Mouse (Mus musculus) intestine, embryonic 16.5 days (tissue): ENCODE measurements around the gene Sstr3. TPM values are rescaled to one million over a fixed set of nuclear protein-coding genes. Genes with fewer than 3 reads are reported as not detected.

Experiments
- ATAC-seq: fragments of 200-750 bp; cut with Nextera tagmentation; 2 replicates; pipeline ENCODE4 v1.8.0; 2017; ENCODE audit warnings: moderate TSS enrichment, moderate library complexity
- H3K27ac ChIP-seq: fragments of 300-500 bp; sonication (generic); 2 replicates; pipeline ENCODE4 v1.5.1; 2014; ENCODE audit warnings: mild to moderate bottlenecking, low read length
- H3K27me3 ChIP-seq: fragments of 300-500 bp; sonication (generic); replicated peaks from 2 replicates; pipeline ENCODE4 v1.6.1; 2014; ENCODE audit warnings: low read length, control low read depth, mixed read lengths; ENCODE audit not compliant: control insufficient read depth, insufficient read depth
- H3K36me3 ChIP-seq: fragments of 300-500 bp; sonication (generic); 2 replicates; pipeline ENCODE4 v1.6.1; 2014; ENCODE audit warnings: low read length, control low read depth; ENCODE audit not compliant: control insufficient read depth, insufficient read depth
- H3K4me1 ChIP-seq: fragments of 300-500 bp; sonication (generic); 2 replicates; pipeline ENCODE4 v1.6.1; 2014; ENCODE audit warnings: low read length, control low read depth, mixed read lengths; ENCODE audit not compliant: control insufficient read depth, insufficient read depth
- H3K4me2 ChIP-seq: fragments of 300-500 bp; sonication (generic); 2 replicates; pipeline ENCODE4 v1.6.1; 2014; ENCODE audit warnings: low read depth, low read length, control low read depth
- H3K4me3 ChIP-seq: fragments of 300-500 bp; sonication (generic); 2 replicates; pipeline ENCODE4 v1.5.1; 2014; ENCODE audit warnings: mild to moderate bottlenecking, low read length
- H3K9ac ChIP-seq: fragments of 300-500 bp; sonication (generic); 2 replicates; pipeline ENCODE4 v1.6.1; 2014; ENCODE audit warnings: low read depth, low read length
- H3K9me3 ChIP-seq: fragments of 300-500 bp; sonication (generic); 2 replicates; pipeline ENCODE4 v1.6.1; 2016; ENCODE audit warnings: low read length, control low read depth; ENCODE audit not compliant: control insufficient read depth
- WGBS: fragments of 180-500 bp; shearing (Covaris S2); extraction: QIAGEN DNeasy Blood & Tissue Kit; methylation state at CpG from one replicate; pipeline ENCODE4 v1.1.7; 2014; 5-methylcytosine and 5-hydroxymethylcytosine counted together
- polyA plus RNA-seq: library from polyadenylated mRNA; unstranded; fragments of >200 nt; fragmentation: Nextera tagmentation; extraction: Ambion mirVana; gene quantifications from 2 replicates; pipeline ENCODE4 v1.2.1, GENCODE M21; 2015

The Sstr3 gene
- 0.23 and 0.24 TPM in 2 replicates for polyA plus RNA-seq

DNA sequence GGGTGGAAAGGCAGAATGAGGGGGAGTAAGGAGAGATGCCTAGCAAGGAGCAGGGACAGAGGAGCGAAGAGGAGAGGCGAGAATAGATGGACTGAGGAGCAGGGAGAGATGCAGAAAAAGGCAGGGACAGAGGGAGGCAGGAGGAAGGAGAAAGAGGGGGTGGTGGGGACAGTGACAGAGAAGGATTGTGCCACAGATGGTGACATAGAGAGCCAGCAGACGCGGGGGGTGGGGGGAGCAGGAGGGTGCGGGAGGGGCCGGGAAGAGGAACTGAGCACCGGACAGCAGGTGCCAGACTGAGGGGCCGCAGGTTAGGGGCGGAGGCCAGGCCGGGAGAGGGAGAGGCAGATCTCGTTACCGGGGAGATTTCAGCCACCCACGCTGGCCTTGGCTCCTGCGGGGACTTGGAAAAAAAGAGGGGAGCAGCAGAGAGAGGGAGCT lies at the start of gene Sstr3:
Gene Sstr3 (minus strand): TSS at position 125 of the 441 bp plus-strand sequence.
- no peak for ATAC-seq
- H3K4me2 ChIP-seq, result no peak within 1 kb of the TSS
- H3K27ac ChIP-seq, result no peak within 1 kb of the TSS
- H3K27me3 ChIP-seq, result no peaks in the 10 kb centered on the region; the same call in 1 of the 2 replicates
- no peaks in the 10 kb centered on the region for H3K36me3 ChIP-seq
- no peaks in the 10 kb centered on the region for H3K9me3 ChIP-seq
- no peak within 1 kb of the TSS for H3K9ac ChIP-seq
- H3K4me1 ChIP-seq, result peaks cover 15% of the 10 kb centered on the region
- no peak within 1 kb of the TSS for H3K4me3 ChIP-seq
- WGBS, result 8% methylated on average over 14 of the region's 14 CpGs

GRCm38 (mm10) chr15:78593896-78594425 lies 49.5 kb upstream of the Sstr3 start:
- no peaks in the 10 kb centered on the region for H3K4me1 ChIP-seq
- H3K4me2 ChIP-seq, result no peak overlapping the region
- ATAC-seq, result no peak
- no peak overlapping the region for H3K9ac ChIP-seq
- no peak overlapping the region for H3K4me3 ChIP-seq
- no peak overlapping the region for H3K27ac ChIP-seq
- H3K36me3 ChIP-seq, result no peaks in the 10 kb centered on the region
- no peaks in the 10 kb centered on the region for H3K9me3 ChIP-seq
- WGBS, result 83% methylated on average over 7 of the region's 7 CpGs
- H3K27me3 ChIP-seq, result no peaks in the 10 kb centered on the region

DNA sequence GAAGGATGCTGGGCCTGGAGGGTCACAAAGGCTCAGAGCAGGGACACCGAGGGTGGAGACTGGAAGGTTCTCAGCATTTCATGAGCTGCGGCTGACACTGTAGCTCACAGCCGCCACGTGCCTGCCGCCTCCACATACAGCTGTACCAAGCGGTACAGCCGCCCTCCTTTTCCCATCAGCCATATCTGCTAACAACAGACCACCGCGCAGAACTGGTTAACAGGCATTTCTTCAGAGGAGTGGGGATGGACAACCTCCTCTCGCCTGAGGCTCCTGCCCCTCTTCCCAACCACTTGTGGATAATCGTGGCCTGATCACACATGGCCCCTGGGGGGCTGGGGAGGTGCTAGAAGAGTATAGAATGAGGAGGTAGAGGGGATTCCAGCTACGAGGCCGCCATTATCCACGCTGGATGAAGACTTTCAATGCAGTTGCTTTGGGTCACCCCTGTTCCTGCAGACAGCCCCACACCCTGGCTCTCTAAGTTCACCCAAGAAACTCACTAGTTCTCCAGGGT lies 48.0 kb upstream of the Sstr3 start:
- ATAC-seq, result no peak
- H3K9ac ChIP-seq, result no peak overlapping the region
- no peak overlapping the region for H3K27ac ChIP-seq
- no peaks in the 10 kb centered on the region for H3K4me1 ChIP-seq
- H3K9me3 ChIP-seq, result no peaks in the 10 kb centered on the region
- H3K4me3 ChIP-seq, result no peak overlapping the region
- H3K27me3 ChIP-seq, result no peaks in the 10 kb centered on the region
- H3K4me2 ChIP-seq, result no peak overlapping the region
- 79% methylated on average over 14 of the region's 14 CpGs for WGBS
- no peaks in the 10 kb centered on the region for H3K36me3 ChIP-seq

GRCm38 (mm10) chr15:78591680-78592451 lies 47.4 kb upstream of the Sstr3 start:
- Histone ChIP-seq H3K4me1 (no peaks in the 10 kb centered on the region), H3K9ac (no peak overlapping the region), H3K9me3 (no peaks in the 10 kb centered on the region), H3K27me3 (no peaks in the 10 kb centered on the region), H3K27ac (no peak overlapping the region), H3K36me3 (no peaks in the 10 kb centered on the region), H3K4me2 (no peak overlapping the region), H3K4me3 (no peak overlapping the region)
- 59% methylated on average over 15 of the region's 15 CpGs for WGBS
- no peak for ATAC-seq

DNA sequence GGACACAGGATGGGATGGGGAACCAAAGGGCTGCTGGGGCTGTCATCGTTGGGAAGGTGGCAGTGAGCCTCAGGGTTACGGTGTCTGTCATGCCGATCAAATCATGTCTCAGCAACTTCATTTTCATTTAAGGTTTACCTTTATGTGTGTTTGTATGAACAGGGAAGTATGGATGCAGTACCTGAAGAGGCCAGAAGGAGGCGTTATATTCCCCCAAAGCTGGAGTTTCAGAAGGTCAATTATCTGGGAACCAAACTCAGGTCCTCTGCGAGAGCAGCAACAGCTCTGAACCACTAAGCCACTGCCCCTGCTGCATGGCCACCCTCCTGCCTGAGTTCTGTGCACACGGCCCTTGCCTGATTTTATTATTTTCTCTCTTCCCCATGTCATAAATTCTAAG lies 46.3 kb upstream of the Sstr3 start:
- H3K27ac ChIP-seq, result no peak overlapping the region
- no peak overlapping the region for H3K4me2 ChIP-seq
- no peaks in the 10 kb centered on the region for H3K27me3 ChIP-seq
- ATAC-seq, result no peak
- 72% methylated on average over 6 of the region's 6 CpGs for WGBS
- no peak overlapping the region for H3K9ac ChIP-seq
- no peaks in the 10 kb centered on the region for H3K4me1 ChIP-seq
- no peaks in the 10 kb centered on the region for H3K9me3 ChIP-seq
- no peaks in the 10 kb centered on the region for H3K36me3 ChIP-seq
- H3K4me3 ChIP-seq, result no peak overlapping the region

DNA sequence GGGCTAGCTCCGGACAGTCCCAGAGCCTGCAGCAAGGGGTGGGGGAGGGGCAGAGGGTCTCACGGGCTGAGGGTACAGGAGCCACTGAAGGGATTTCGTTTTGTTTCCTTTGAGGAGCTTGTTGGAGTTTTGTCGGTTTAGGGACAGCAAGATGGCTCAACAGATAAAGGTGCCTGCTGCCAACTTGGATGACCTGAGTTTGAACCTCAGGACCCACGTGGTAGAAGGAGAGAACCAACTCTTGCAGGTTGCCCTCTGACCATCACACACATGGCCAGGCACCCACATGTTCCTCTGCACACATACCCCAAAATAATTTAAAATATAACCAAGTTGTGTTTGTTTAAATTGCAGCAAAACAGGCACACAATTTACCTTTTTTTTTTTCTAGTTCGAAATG lies 45.5 kb upstream of the Sstr3 start:
- 77% methylated on average over 6 of the region's 6 CpGs for WGBS
- ATAC-seq, result no peak

DNA sequence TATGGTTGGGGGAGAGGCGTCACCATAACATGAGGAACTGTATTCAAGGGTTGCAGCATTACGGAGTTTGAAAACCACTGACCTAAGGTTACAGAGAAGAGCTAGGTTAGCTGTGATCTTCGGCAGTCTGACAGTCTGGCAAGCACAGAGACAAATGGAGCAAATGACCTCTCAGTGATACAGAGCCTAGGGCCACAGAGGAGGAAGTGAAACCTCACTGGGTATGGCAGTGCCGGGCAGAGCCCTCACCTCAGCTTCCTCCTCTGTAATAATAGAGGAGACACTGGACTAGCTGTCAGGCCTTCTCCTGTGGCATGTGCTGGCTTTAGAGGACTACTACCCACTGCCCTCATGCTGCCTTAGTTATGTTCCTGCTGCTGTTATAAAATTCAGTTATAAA lies 44.4 kb upstream of the Sstr3 start:
- H3K4me1 ChIP-seq, result no peaks in the 10 kb centered on the region
- no peak overlapping the region for H3K4me2 ChIP-seq
- no peak overlapping the region for H3K27ac ChIP-seq
- no peak for ATAC-seq
- WGBS, result 75% methylated on average over 4 of the region's 4 CpGs
- H3K4me3 ChIP-seq, result no peak overlapping the region
- H3K9ac ChIP-seq, result no peak overlapping the region
- H3K9me3 ChIP-seq, result no peaks in the 10 kb centered on the region
- H3K36me3 ChIP-seq, result no peaks in the 10 kb centered on the region
- H3K27me3 ChIP-seq, result no peaks in the 10 kb centered on the region

More for the DNA sequence above, 45.5 kb upstream of the Sstr3 start:
- no peak overlapping the region for H3K4me2 ChIP-seq
- no peaks in the 10 kb centered on the region for H3K27me3 ChIP-seq
- H3K9me3 ChIP-seq, result no peaks in the 10 kb centered on the region
- no peak overlapping the region for H3K4me3 ChIP-seq
- H3K4me1 ChIP-seq, result no peaks in the 10 kb centered on the region
- no peak overlapping the region for H3K27ac ChIP-seq
- no peak overlapping the region for H3K9ac ChIP-seq
- no peaks in the 10 kb centered on the region for H3K36me3 ChIP-seq

GRCm38 (mm10) chr15:78588049-78588448 lies 43.6 kb upstream of the Sstr3 start:
- Histone ChIP-seq H3K36me3 (no peaks in the 10 kb centered on the region), H3K9ac (no peak overlapping the region), H3K27ac (no peak overlapping the region), H3K4me2 (no peak overlapping the region), H3K4me1 (no peaks in the 10 kb centered on the region), H3K9me3 (no peaks in the 10 kb centered on the region), H3K4me3 (no peak overlapping the region), H3K27me3 (no peaks in the 10 kb centered on the region)
- 77% methylated on average over 4 of the region's 4 CpGs for WGBS
- no peak for ATAC-seq

DNA sequence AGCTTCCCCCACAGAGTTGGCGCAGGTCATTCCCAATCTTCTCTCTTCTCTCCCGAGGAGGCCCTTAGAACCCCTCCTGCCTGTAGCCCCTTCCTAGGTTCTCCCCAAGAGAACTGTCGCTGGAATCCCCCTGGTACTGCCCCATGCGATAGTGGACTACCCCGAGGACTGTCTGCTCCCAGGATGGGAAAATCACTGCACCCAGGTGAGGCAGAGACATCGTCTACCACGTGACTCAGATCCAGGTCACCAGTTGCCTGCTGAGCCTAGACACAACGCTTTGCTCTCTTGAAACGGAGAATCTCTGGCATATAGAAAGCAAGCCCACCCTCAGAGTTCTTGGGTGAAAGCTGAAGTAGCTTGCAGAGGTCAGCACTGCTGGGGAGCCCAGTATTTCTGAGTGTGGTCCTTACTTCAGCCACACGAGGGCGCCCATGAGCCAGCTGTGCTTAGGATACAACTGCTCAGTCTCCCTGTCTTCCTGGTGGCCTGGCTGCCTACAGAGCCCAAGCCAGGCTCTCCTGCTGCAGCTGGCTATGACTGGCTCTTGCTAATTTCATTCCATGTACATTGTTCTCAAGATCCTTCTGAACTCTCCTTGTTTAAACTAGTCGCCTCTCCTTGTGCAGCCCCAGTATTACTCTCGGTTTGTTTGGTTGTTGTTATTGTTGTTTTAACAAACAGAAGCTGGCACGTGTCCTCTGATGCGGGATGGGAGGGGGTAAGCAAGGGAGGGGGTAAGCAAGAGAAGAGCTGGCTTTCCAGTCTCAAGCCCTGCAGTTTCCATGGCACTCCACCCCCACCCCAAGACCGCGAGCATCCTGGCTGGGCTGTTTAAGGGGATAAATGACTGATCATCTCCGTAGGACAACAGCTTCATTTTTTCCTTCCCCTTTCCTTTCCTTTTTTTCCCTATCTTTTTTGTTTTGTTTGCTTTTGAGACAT lies 42.8 kb upstream of the Sstr3 start:
- Histone ChIP-seq H3K36me3 (no peaks in the 10 kb centered on the region), H3K9ac (no peak overlapping the region), H3K4me3 (no peak overlapping the region), H3K27ac (no peak overlapping the region), H3K9me3 (no peaks in the 10 kb centered on the region), H3K27me3 (no peaks in the 10 kb centered on the region), H3K4me2 (no peak overlapping the region), H3K4me1 (no peaks in the 10 kb centered on the region)
- ATAC-seq, result peak; percentile 84
- WGBS, result 54% methylated on average over 18 of the region's 18 CpGs
